Mouse (Mus musculus) stomach, embryonic 15.5 days (tissue): ENCODE measurements around the gene Spa17. TPM values are rescaled to one million over a fixed set of nuclear protein-coding genes. Genes with fewer than 3 reads are reported as not detected.
A peak's percentile ranks its signal among the peaks of the same experiment; 100 is the strongest.

Experiments
- ATAC-seq: fragments of 200-750 bp; cut with Nextera tagmentation; 2 replicates; pipeline ENCODE4 v1.8.0; 2017; ENCODE audit warnings: low read depth, moderate number of reproducible peaks, moderate TSS enrichment; ENCODE audit not compliant: insufficient read depth, low FRiP score
- H3K27ac ChIP-seq: fragments of 300-500 bp; sonication (generic); 2 replicates; pipeline ENCODE4 v1.5.1; 2015; ENCODE audit warnings: mild to moderate bottlenecking, inconsistent platforms
- H3K27me3 ChIP-seq: fragments of 300-500 bp; sonication (generic); replicated peaks from 2 replicates; pipeline ENCODE4 v1.6.1; 2015; ENCODE audit warnings: inconsistent platforms
- H3K36me3 ChIP-seq: fragments of 300-500 bp; sonication (generic); 2 replicates; pipeline ENCODE4 v1.6.1; 2015; ENCODE audit warnings: inconsistent platforms
- H3K4me1 ChIP-seq: fragments of 300-500 bp; sonication (generic); 2 replicates; pipeline ENCODE4 v1.6.1; 2015; ENCODE audit warnings: inconsistent platforms
- H3K4me2 ChIP-seq: fragments of 300-500 bp; sonication (generic); 2 replicates; pipeline ENCODE4 v1.6.1; 2015; ENCODE audit warnings: mild to moderate bottlenecking, inconsistent platforms
- H3K4me3 ChIP-seq: fragments of 300-500 bp; sonication (generic); replicated peaks from 2 replicates; pipeline ENCODE4 v1.5.1; 2015; ENCODE audit warnings: inconsistent platforms
- H3K9ac ChIP-seq: fragments of 300-500 bp; sonication (generic); 2 replicates; pipeline ENCODE4 v1.6.1; 2015; ENCODE audit warnings: inconsistent platforms
- H3K9me3 ChIP-seq: fragments of 300-500 bp; sonication (generic); 2 replicates; pipeline ENCODE4 v1.6.1; 2016; ENCODE audit warnings: inconsistent platforms
- WGBS: fragments of 180-500 bp; shearing (Covaris S2); methylation state at CpG from one replicate; pipeline ENCODE4 v1.1.7; 2015; 5-methylcytosine and 5-hydroxymethylcytosine counted together
- polyA plus RNA-seq: library from polyadenylated mRNA; unstranded; fragments of >200 nt; fragmentation: Nextera tagmentation; extraction: Ambion mirVana; gene quantifications from 2 replicates; pipeline ENCODE4 v1.2.1, GENCODE M21; 2015

The Spa17 gene
- 4.1 and 6.0 TPM in 2 replicates for polyA plus RNA-seq

GRCm38 (mm10) chr9:37613182-37613910 lies at the start of gene Spa17:
Spa17 (minus strand) TSS chr9:37613722.
- peak within 1 kb of the TSS; percentile 65 for H3K4me3 ChIP-seq
- WGBS = under 1% methylated on average over 45 of the region's 45 CpGs
- no peaks in the 10 kb centered on the region for H3K36me3 ChIP-seq
- peak within 1 kb of the TSS; percentile 45 for H3K9ac ChIP-seq
- H3K27me3 ChIP-seq = no peaks in the 10 kb centered on the region
- ATAC-seq = peak; percentile 96
- H3K4me1 ChIP-seq = peaks cover 7% of the 10 kb centered on the region
- H3K4me2 ChIP-seq = peak within 1 kb of the TSS; percentile 83
- H3K9me3 ChIP-seq = no peaks in the 10 kb centered on the region
- peak within 1 kb of the TSS; percentile 62 for H3K27ac ChIP-seq

DNA sequence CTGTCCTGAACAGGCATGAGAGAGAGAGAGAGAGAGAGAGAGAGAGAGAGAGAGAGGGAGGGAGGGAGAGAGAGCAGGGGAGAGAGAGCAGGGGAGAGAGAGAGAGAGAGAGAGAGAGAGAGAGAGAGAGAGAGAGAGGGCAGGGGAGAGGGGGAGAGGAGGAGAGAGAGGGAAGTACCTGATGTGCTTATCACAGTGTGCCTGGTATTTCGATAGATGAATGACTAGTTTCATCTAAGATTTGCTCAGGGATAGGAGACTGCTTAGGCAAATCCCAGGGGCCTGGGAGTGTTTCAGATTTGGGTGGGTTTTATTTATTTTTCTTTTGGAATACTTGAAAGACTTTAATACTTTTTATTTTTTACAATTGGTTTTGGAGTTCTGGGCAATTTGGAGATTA lies 49.7 kb upstream of the Spa17 start:
- no peak for ATAC-seq
- H3K9me3 ChIP-seq = no peaks in the 10 kb centered on the region
- no peak overlapping the region for H3K9ac ChIP-seq
- 52% methylated on average over 1 of the region's 1 CpGs for WGBS
- no peak overlapping the region for H3K4me2 ChIP-seq
- H3K36me3 ChIP-seq = no peaks in the 10 kb centered on the region
- no peak overlapping the region for H3K27ac ChIP-seq
- H3K4me1 ChIP-seq = no peaks in the 10 kb centered on the region
- no peaks in the 10 kb centered on the region for H3K27me3 ChIP-seq
- no peak overlapping the region for H3K4me3 ChIP-seq

GRCm38 (mm10) chr9:37659413-37659812 lies 45.9 kb upstream of the Spa17 start:
- Histone ChIP-seq H3K36me3 (0 out of 2 replicates have a peak, but pooled peaks cover under 1% of the 10 kb centered on the region), H3K4me1 (peaks cover 4% of the 10 kb centered on the region; the same call in 1 of the 2 replicates)

GRCm38 (mm10) chr9:37656931-37657481 lies 43.5 kb upstream of the Spa17 start, which contains the start of gene Tbrg1:
Tbrg1 (minus strand) TSS chr9:37657312.
- WGBS = under 1% methylated on average over 36 of the region's 36 CpGs
- Histone ChIP-seq H3K9ac (peak within 1 kb of the TSS; percentile 76), H3K27me3 (no peaks in the 10 kb centered on the region), H3K36me3 (peaks cover 20% of the 10 kb centered on the region; the same call in 1 of the 2 replicates), H3K4me2 (peak within 1 kb of the TSS; percentile 66), H3K4me3 (peak within 1 kb of the TSS; percentile 85), H3K27ac (peak within 1 kb of the TSS; percentile 96), H3K9me3 (no peaks in the 10 kb centered on the region), H3K4me1 (peaks cover 4% of the 10 kb centered on the region; the same call in 1 of the 2 replicates)
- ATAC-seq = peak; percentile 93

More at GRCm38 (mm10) chr9:37659413-37659812, 45.9 kb upstream of the Spa17 start:
- 78% methylated on average over 6 of the region's 6 CpGs for WGBS
- Histone ChIP-seq H3K9ac (no peak overlapping the region), H3K9me3 (no peaks in the 10 kb centered on the region), H3K4me3 (no peak overlapping the region), H3K4me2 (no peak overlapping the region), H3K27me3 (no peaks in the 10 kb centered on the region), H3K27ac (no peak overlapping the region)
- ATAC-seq = no peak

GRCm38 (mm10) chr9:37656439-37656881 lies 42.9 kb upstream of the Spa17 start:
- Histone ChIP-seq H3K36me3 (peaks cover 20% of the 10 kb centered on the region), H3K9ac (peak overlapping the region; percentile 76), H3K27me3 (no peaks in the 10 kb centered on the region), H3K4me1 (peaks cover 4% of the 10 kb centered on the region; the same call in 1 of the 2 replicates), H3K27ac (peak overlapping the region; percentile 96), H3K4me2 (peak overlapping the region; percentile 66), H3K9me3 (no peaks in the 10 kb centered on the region), H3K4me3 (peak overlapping the region; percentile 85)
- WGBS = under 1% methylated on average over 10 of the region's 10 CpGs
- 0 out of 2 replicates have a peak, but pooled peaks have one; percentile 25 for ATAC-seq

DNA sequence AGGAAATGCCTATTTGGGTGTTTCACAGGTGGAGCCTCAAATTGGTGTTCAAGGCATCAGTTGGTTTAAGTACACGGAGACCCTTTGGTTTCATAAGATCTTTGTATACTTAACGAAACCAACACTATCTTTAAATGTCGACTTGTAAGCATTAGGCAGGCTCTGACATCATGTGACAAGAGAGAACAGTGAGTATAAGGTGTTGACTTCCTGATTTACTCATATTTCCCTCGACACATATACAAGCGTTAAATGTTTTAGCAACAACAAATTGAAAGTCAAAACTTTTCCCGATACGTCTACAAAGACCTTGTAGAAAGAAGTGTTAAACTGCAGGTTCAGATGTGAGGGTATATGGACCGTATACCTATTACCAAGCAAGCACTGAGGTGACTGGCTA lies 42.4 kb upstream of the Spa17 start:
- Histone ChIP-seq H3K9ac (peak overlapping the region; percentile 76; the same call in 1 of the 2 replicates), H3K36me3 (peaks cover 25% of the 10 kb centered on the region), H3K4me1 (peaks cover 4% of the 10 kb centered on the region; the same call in 1 of the 2 replicates), H3K27me3 (no peaks in the 10 kb centered on the region), H3K4me2 (peak overlapping the region; percentile 66), H3K27ac (peak overlapping the region; percentile 96; the same call in 1 of the 2 replicates), H3K9me3 (no peaks in the 10 kb centered on the region), H3K4me3 (peak overlapping the region; percentile 85)
- no peak for ATAC-seq
- 52% methylated on average over 8 of the region's 8 CpGs for WGBS

- 82% methylated on average over 5 of the region's 5 CpGs for WGBS
- Histone ChIP-seq H3K9me3 (no peaks in the 10 kb centered on the region), H3K27ac (no peak overlapping the region), H3K9ac (no peak overlapping the region), H3K36me3 (peaks cover 44% of the 10 kb centered on the region), H3K4me1 (peaks cover 4% of the 10 kb centered on the region; the same call in 1 of the 2 replicates), H3K27me3 (no peaks in the 10 kb centered on the region), H3K4me2 (no peak overlapping the region), H3K4me3 (no peak overlapping the region)
- no peak for ATAC-seq
Observed at GRCm38 (mm10) chr9:37653836-37654235, 40.3 kb upstream of the Spa17 start.

DNA sequence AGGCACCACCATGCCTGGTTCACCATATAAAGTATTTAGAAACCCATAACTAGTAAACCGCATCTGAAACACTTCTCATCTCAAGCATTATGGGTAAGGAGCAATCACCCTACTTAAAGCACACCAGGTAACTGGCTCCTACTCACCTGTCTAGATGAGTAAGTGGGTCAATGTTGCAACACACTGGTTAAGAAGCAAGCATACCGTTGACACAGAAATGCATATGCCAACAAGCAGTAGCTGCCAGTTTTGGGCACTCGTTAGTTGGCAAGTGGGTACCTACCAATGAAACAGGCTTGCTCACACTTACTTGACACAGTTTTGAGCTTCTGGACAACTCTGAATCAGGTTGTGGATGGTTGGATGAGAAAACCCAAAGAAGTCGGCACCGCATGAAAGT lies 37.1 kb upstream of the Spa17 start:
- Histone ChIP-seq H3K9me3 (no peaks in the 10 kb centered on the region), H3K36me3 (peaks cover 53% of the 10 kb centered on the region), H3K4me2 (no peak overlapping the region), H3K27me3 (no peaks in the 10 kb centered on the region), H3K4me1 (peaks cover 4% of the 10 kb centered on the region; the same call in 1 of the 2 replicates), H3K27ac (no peak overlapping the region), H3K4me3 (no peak overlapping the region), H3K9ac (no peak overlapping the region)
- no peak for ATAC-seq
- 91% methylated on average over 5 of the region's 5 CpGs for WGBS

DNA sequence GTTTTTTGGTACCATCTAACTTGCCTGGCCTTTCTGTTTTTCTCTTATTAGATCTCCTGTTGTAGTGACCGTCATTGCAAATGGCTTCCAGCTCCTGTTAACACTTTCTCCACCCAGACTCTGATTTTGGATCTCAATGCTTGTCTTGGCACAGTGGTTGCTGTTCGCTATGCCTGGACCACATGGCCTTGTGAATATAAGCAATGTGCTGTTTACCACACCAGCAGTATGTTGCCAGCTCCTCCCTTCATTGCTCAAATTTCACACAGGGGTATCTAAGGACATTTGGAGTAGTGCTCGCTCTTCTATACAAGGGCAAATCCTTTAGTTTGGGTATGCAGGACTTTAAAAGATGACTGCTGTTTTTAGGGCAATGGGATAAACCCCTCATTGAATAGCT lies 32.7 kb upstream of the Spa17 start:
- Histone ChIP-seq H3K36me3 (peaks cover 31% of the 10 kb centered on the region), H3K27ac (no peak overlapping the region), H3K4me2 (no peak overlapping the region), H3K27me3 (no peaks in the 10 kb centered on the region), H3K9ac (no peak overlapping the region), H3K9me3 (no peaks in the 10 kb centered on the region), H3K4me1 (no peaks in the 10 kb centered on the region), H3K4me3 (no peak overlapping the region)
- 81% methylated on average over 3 of the region's 3 CpGs for WGBS
- ATAC-seq = no peak

- no peak overlapping the region for H3K4me3 ChIP-seq
- no peak overlapping the region for H3K27ac ChIP-seq
- H3K4me1 ChIP-seq = no peaks in the 10 kb centered on the region
- no peak overlapping the region for H3K9ac ChIP-seq
- no peaks in the 10 kb centered on the region for H3K36me3 ChIP-seq
- H3K27me3 ChIP-seq = no peaks in the 10 kb centered on the region
- WGBS = 81% methylated on average over 3 of the region's 3 CpGs
- H3K9me3 ChIP-seq = no peaks in the 10 kb centered on the region
- H3K4me2 ChIP-seq = no peak overlapping the region
- no peak for ATAC-seq
Observed at GRCm38 (mm10) chr9:37638721-37639120, 25.2 kb upstream of the Spa17 start.

GRCm38 (mm10) chr9:37636800-37637542 lies 23.4 kb upstream of the Spa17 start:
- Histone ChIP-seq H3K36me3 (no peaks in the 10 kb centered on the region), H3K9ac (no peak overlapping the region), H3K27me3 (no peaks in the 10 kb centered on the region), H3K27ac (no peak overlapping the region), H3K9me3 (no peaks in the 10 kb centered on the region), H3K4me3 (no peak overlapping the region), H3K4me1 (no peaks in the 10 kb centered on the region), H3K4me2 (no peak overlapping the region)
- ATAC-seq = no peak
- 46% methylated on average over 6 of the region's 6 CpGs for WGBS
